Mouse (Mus musculus) intestine, embryonic 14.5 days (tissue): ENCODE measurements around the gene Mrvi1. TPM values are rescaled to one million over a fixed set of nuclear protein-coding genes. Genes with fewer than 3 reads are reported as not detected.
A peak's percentile ranks its signal among the peaks of the same experiment; 100 is the strongest.

Experiments used
- ATAC-seq: fragments of 200-750 bp; cut with Nextera tagmentation; replicated peaks from 2 replicates; pipeline ENCODE4 v1.8.0; 2017; ENCODE audit warnings: low read depth, moderate number of reproducible peaks, moderate TSS enrichment, moderate library complexity; ENCODE audit not compliant: low FRiP score, low TSS enrichment
- DNase-seq: peaks from one replicate; pipeline ENCODE4 v3.0.0-alpha.2; 2018; ENCODE audit warnings: low spot score
- H3K27ac ChIP-seq: fragments of 300-500 bp; sonication (generic); 2 replicates; pipeline ENCODE4 v1.5.1; 2014; ENCODE audit warnings: low read depth, mild to moderate bottlenecking, control low read depth
- H3K27me3 ChIP-seq: fragments of 300-500 bp; sonication (generic); replicated peaks from 2 replicates; pipeline ENCODE4 v1.6.1; 2014; ENCODE audit warnings: low read length, control low read depth; ENCODE audit not compliant: control insufficient read depth, insufficient read depth
- H3K36me3 ChIP-seq: fragments of 300-500 bp; sonication (generic); 2 replicates; pipeline ENCODE4 v1.6.1; 2014; ENCODE audit warnings: low read length, control low read depth; ENCODE audit not compliant: control insufficient read depth, insufficient read depth
- H3K4me1 ChIP-seq: fragments of 300-500 bp; sonication (generic); replicated peaks from 2 replicates; pipeline ENCODE4 v1.6.1; 2014; ENCODE audit warnings: low read length, control low read depth, mixed read lengths; ENCODE audit not compliant: control insufficient read depth, insufficient read depth
- H3K4me2 ChIP-seq: fragments of 300-500 bp; sonication (generic); 2 replicates; pipeline ENCODE4 v1.6.1; 2014; ENCODE audit warnings: low read length
- H3K4me3 ChIP-seq: fragments of 300-500 bp; sonication (generic); 2 replicates; pipeline ENCODE4 v1.5.1; 2014; ENCODE audit warnings: low read depth, low read length, control low read depth, mixed read lengths
- H3K9ac ChIP-seq: fragments of 300-500 bp; sonication (generic); 2 replicates; pipeline ENCODE4 v1.6.1; 2014; ENCODE audit warnings: mild to moderate bottlenecking, low read length
- H3K9me3 ChIP-seq: fragments of 300-500 bp; sonication (generic); 2 replicates; pipeline ENCODE4 v1.6.1; 2016; ENCODE audit warnings: low read length, control low read depth; ENCODE audit not compliant: control insufficient read depth
- WGBS: fragments of 180-500 bp; shearing (Covaris S2); extraction: QIAGEN DNeasy Blood & Tissue Kit; methylation state at CpG from one replicate; pipeline ENCODE4 v1.1.7; 2014; 5-methylcytosine and 5-hydroxymethylcytosine counted together
- polyA plus RNA-seq: library from polyadenylated mRNA; unstranded; fragments of >200 nt; fragmentation: Nextera tagmentation; extraction: Ambion mirVana; gene quantifications from 2 replicates; pipeline ENCODE4 v1.2.1, GENCODE M21; 2014

Gene Mrvi1
- polyA plus RNA-seq, 1 experiment from 2014 or later = 33.1 TPM

DNA sequence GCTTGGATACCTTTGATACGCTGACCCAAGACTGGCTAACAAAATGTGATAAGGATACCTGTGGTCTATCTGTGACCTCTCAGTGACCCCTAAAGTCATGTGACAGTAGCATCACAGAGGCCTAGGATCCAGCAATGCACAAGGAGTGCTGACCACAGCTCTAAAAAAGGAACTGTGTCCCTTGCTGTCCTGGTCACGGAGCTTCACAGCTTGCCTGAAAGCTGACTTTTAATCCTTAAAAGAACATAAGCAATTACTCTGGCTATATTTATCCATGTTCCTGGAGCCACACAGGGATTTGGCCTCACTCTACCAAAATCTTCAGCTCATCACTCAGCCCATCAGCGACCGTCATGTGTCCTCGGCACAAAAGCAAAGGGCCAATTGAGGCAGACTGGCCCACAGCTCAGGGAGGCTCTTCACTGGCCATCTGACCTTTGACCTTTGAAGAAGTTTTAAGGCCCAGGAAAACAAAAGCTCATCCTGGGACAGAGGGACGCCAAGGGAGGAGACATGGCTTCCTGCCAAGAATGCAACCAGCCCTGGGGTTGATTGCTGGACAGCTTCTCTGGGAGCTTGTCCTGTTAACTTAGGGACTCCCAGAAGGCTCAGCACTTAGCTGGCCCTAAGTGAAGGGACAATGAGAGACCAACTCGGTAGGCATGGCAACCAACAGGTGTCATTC, 3.5 kb upstream of the Mrvi1 start:
- Histone ChIP-seq H3K4me2 (no peak overlapping the region), H3K9me3 (no peaks in the 10 kb centered on the region), H3K4me1 (peaks cover 49% of the 10 kb centered on the region), H3K4me3 (no peak overlapping the region), H3K36me3 (no peaks in the 10 kb centered on the region), H3K9ac (no peak overlapping the region), H3K27me3 (no peaks in the 10 kb centered on the region), H3K27ac (no peak overlapping the region)
- 73% methylated on average over 7 of the region's 7 CpGs for WGBS
- ATAC-seq (no peak), DNase-seq (no peak)

DNA sequence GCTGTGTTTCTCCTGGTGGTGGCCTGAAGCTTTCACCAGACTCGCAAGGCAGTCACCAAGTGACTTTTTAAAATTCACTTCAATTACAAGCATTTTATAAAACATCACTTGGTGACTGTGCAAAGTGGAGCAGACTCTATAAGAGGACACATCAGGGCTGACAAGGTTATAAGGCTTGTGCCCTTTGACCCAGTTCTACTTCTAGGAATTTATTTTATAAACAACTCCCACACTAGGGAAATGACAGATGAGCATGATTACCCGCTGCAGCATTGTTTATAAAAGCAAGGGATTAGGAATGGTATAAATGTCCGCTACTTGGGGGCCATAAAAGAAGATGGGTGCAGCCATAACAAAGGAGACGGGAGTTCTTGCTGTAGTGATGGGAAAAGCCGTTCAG, 1.4 kb upstream of the Mrvi1 start:
- Histone ChIP-seq H3K27me3 (no peaks in the 10 kb centered on the region), H3K9ac (no peak overlapping the region), H3K36me3 (no peaks in the 10 kb centered on the region), H3K4me3 (no peak overlapping the region), H3K4me1 (peaks cover 44% of the 10 kb centered on the region), H3K27ac (peak overlapping the region; percentile 95; the same call in 1 of the 2 replicates), H3K4me2 (no peak overlapping the region), H3K9me3 (no peaks in the 10 kb centered on the region)
- DNase-seq (no peak), ATAC-seq (no peak)
- WGBS = 28% methylated on average over 5 of the region's 5 CpGs

DNA sequence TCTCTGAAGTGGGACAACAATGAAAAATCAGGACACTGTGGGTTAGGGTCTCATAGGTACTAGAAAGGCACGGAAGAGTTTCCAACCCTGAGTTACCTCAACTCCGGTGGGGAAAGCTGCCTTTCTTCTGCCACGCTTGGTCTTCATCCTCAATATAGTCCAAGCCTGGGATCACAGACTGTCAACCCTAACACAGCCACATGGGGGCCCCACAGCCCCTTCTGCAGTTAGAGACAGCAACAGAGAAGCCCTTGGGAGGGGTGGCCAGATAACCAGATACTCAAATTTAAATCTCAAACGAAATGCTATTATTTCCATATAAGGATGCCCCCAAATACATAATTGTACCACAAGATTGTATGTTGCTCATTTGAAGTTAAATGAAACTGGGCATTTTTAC, 503 bp upstream of the Mrvi1 start:
- Histone ChIP-seq H3K4me1 (peaks cover 44% of the 10 kb centered on the region), H3K4me2 (peak overlapping the region; percentile 48), H3K27me3 (no peaks in the 10 kb centered on the region), H3K9ac (no peak overlapping the region), H3K4me3 (peak overlapping the region; percentile 47; the same call in 1 of the 2 replicates), H3K27ac (peak overlapping the region; percentile 95), H3K9me3 (no peaks in the 10 kb centered on the region), H3K36me3 (no peaks in the 10 kb centered on the region)
- 52% methylated on average over 4 of the region's 4 CpGs for WGBS
- DNase-seq (peak; percentile 73), ATAC-seq (no peak)

DNA sequence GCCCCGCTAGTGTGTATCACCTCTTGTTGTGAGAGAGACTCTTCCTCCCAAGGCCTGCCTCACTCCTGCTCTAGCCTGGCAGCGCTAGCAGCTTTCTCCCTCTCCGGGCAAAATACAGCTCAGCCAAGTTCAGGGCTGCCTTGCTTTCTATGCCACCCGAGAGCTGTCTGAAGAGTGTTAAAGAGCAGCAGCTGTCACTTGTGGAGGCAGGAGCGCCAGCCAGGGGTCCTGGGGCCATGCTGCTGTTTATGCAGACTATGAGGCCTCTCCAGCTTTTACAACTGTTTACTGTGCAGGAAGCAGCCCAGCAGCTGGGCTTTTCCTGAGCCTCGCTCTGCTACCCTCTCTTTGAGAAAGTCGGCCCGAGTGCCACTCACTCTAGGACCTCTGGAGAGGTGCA, 1.2 kb downstream of the Mrvi1 start:
- DNase-seq (peak; percentile 65), ATAC-seq (no peak)
- Histone ChIP-seq H3K4me2 (peak overlapping the region; percentile 48), H3K36me3 (no peaks in the 10 kb centered on the region), H3K9me3 (no peaks in the 10 kb centered on the region), H3K4me1 (peaks cover 44% of the 10 kb centered on the region), H3K27me3 (no peaks in the 10 kb centered on the region), H3K9ac (peak overlapping the region; percentile 39), H3K4me3 (peak overlapping the region; percentile 47), H3K27ac (peak overlapping the region; percentile 95)
- WGBS = 19% methylated on average over 8 of the region's 8 CpGs

DNA sequence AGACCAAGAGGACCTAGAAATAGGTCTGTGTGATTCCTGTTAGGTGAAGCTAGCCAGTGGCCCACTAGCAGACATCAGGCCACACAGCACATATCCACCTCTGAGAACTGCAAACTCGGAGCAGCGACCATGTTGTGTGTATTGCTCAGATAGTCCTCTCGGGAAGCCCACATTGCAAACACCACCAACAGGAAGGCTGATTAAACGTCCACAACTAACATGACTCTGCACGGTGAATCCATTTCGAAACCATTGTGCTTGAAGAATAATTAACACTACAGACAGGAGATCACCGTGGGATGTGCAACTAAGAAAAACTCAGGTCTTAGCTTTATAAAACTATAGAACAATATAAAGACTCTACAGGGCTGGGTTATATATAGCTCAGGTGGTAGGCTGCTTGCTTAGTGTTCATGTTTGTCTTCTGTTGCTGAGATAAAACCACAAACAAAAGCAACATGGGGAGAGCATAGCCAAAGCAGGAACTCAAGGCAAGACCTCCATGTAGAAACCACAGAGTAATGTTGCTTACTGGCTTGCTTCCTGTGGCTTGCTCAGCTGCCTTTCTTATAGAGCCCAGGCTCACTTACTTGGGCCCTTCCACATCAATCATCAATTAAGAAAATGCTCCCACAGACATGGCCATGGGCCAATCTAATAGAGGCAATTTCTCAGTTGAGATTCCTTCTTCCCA, 4.4 kb downstream of the Mrvi1 start:
- no peak overlapping the region for H3K27ac ChIP-seq
- H3K27me3 ChIP-seq = no peaks in the 10 kb centered on the region
- DNase-seq = no peak
- no peak overlapping the region for H3K4me2 ChIP-seq
- H3K4me3 ChIP-seq = no peak overlapping the region
- peaks cover 26% of the 10 kb centered on the region for H3K4me1 ChIP-seq
- H3K36me3 ChIP-seq = no peaks in the 10 kb centered on the region
- no peak for ATAC-seq
- H3K9me3 ChIP-seq = no peaks in the 10 kb centered on the region
- no peak overlapping the region for H3K9ac ChIP-seq
- WGBS = 88% methylated on average over 7 of the region's 7 CpGs

DNA sequence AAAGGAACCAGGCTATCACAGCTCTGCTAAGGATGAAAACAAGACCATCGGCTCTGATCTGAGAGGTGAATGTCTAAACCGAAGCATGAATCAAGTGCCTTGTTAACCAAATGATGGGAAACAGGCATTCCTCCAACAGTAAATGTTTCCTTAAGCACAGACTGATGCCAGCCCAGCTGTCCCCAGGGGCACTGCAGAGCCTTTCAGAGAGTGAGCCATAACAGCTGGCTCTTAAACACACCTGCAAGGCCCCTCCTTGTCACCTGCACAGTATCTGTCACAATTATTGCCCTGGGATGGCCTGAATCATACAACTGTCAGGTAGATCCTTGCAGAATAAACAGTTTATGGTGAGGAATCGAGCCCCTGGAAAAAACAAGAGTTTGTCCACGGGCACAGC, 8.8 kb downstream of the Mrvi1 start:
- Histone ChIP-seq H3K4me1 (peaks cover 16% of the 10 kb centered on the region), H3K36me3 (no peaks in the 10 kb centered on the region), H3K4me3 (no peak overlapping the region), H3K27ac (no peak overlapping the region), H3K9ac (no peak overlapping the region), H3K4me2 (no peak overlapping the region), H3K27me3 (no peaks in the 10 kb centered on the region), H3K9me3 (no peaks in the 10 kb centered on the region)
- ATAC-seq = no peak
- DNase-seq = no peak
- WGBS = 28% methylated on average over 4 of the region's 4 CpGs

DNA sequence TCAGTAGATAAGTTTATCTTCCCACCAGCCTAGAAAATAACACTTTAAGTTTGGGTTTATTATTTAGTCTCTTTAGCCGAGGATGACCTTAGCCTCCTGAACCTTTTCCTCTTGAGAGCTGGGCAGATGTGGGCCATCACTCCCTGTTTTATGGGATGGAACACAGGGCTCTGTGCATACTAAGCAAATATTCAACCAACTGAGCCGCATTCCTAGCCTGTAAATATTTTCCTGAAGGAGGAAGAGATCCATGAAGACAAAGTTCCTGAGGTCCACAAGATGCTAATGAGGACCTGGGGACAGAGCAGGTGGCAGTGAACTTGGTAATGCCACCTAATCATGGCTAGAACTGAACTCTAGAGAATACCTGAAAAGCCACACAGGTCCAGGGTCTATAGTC, 9.5 kb downstream of the Mrvi1 start:
- Histone ChIP-seq H3K4me1 (peaks cover 16% of the 10 kb centered on the region), H3K9ac (no peak overlapping the region), H3K27ac (no peak overlapping the region), H3K27me3 (no peaks in the 10 kb centered on the region), H3K36me3 (no peaks in the 10 kb centered on the region), H3K4me3 (no peak overlapping the region), H3K9me3 (no peaks in the 10 kb centered on the region), H3K4me2 (no peak overlapping the region)
- WGBS = 30% methylated on average over 2 of the region's 2 CpGs
- DNase-seq (no peak), ATAC-seq (no peak; the same call in 1 of the 2 replicates)

DNA sequence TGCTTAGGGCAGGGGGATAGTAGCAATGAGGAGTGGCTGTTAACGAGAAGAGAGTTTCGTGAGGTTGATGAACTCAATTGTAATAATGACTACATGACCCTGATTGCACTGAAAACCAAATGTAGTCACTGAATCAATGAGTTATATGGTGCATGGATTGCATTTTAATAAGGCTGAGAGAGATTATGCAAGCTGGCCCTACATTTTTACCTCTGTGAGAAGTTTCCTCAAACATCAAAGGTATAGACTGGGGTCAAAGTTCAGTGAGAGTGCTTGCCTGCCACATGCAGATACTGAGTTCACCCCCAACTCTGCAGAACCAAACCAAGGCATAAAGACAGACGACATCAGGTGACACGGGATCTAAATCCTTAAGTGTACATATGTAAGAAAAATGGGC, 14.9 kb downstream of the Mrvi1 start:
- H3K4me3 ChIP-seq = no peak overlapping the region
- no peak overlapping the region for H3K27ac ChIP-seq
- no peaks in the 10 kb centered on the region for H3K9me3 ChIP-seq
- DNase-seq (no peak), ATAC-seq (no peak)
- WGBS = 80% methylated on average over 4 of the region's 4 CpGs
- H3K27me3 ChIP-seq = no peaks in the 10 kb centered on the region
- H3K4me2 ChIP-seq = no peak overlapping the region
- H3K9ac ChIP-seq = no peak overlapping the region
- no peaks in the 10 kb centered on the region for H3K36me3 ChIP-seq
- H3K4me1 ChIP-seq = peaks cover 7% of the 10 kb centered on the region; the same call in 1 of the 2 replicates

DNA sequence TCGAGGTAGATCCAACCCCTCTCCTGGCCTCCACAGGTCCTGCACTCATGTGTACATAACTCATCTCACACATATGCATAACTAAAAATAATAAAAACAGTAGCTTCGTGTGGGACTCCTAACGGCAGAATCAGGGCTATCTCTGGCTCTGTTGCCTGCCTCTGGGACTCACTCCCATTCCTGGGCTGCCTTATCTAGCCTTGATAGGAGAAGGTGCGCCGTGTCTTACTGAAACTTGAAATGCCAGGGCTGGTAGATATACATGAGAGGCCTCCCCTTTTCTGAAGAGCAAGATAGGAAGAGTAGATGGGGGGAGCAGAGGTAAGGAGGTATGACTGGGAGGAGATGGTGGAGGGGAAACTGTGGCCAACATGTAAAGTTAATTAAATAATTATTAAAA, 15.4 kb downstream of the Mrvi1 start:
- no peak for DNase-seq

More for the DNA sequence above, 15.4 kb downstream of the Mrvi1 start:
- peaks cover 4% of the 10 kb centered on the region; the same call in 1 of the 2 replicates for H3K4me1 ChIP-seq
- no peak overlapping the region for H3K4me3 ChIP-seq
- ATAC-seq = no peak
- no peak overlapping the region for H3K27ac ChIP-seq
- 88% methylated on average over 5 of the region's 5 CpGs for WGBS
- no peak overlapping the region for H3K9ac ChIP-seq
- H3K27me3 ChIP-seq = no peaks in the 10 kb centered on the region
- H3K9me3 ChIP-seq = no peaks in the 10 kb centered on the region
- no peaks in the 10 kb centered on the region for H3K36me3 ChIP-seq
- no peak overlapping the region for H3K4me2 ChIP-seq
